Comparison of ENCODE assay signal across 13 mouse cellular contexts in genomic region chr10:17653325-17653724, GRCm38 (mm10).
DNase-seq lines count a peak whose midpoint lies in the region; ATAC-seq and TF ChIP-seq lines count a peak whose summit lies in the region.
"Had no signal": no experiment of that assay in that cellular context is flagged by ENCODE, and none has a peak within 500 bp of the region (broad histone marks: within the 10 kb centered on the region; RNA-seq: fewer than 3 reads in every experiment).

No protein-coding gene starts in this region.

- WGBS in lung, postnatal 0 days, result 43% methylated on average over 6 of the region's 6 CpGs
- 43% methylated on average over 6 of the region's 6 CpGs for WGBS in intestine, embryonic 14.5 days

- no peak overlapping the region for H3K9ac ChIP-seq in lung, postnatal 0 days (replicated peaks; ENCODE audit: low read depth)
- no peak overlapping the region for H3K9ac ChIP-seq in intestine, embryonic 14.5 days (ENCODE audit: low read length)
- H3K9ac ChIP-seq: hindbrain, embryonic 14.5 days had no signal

- H3K27me3 ChIP-seq in lung, postnatal 0 days (replicated peaks; ENCODE audit: insufficient read depth, low read length), result no peaks in the 10 kb centered on the region
- no peaks in the 10 kb centered on the region for H3K27me3 ChIP-seq in intestine, embryonic 14.5 days (replicated peaks; ENCODE audit: control insufficient read depth, insufficient read depth, low read length)

- no peak for TF ChIP-seq EP300 in lung, postnatal 0 days (IDR thresholded peaks at IDR 0.05)

- 0 out of 2 replicates have a peak, but pooled peaks cover 4% of the 10 kb centered on the region for H3K4me1 ChIP-seq in lung, postnatal 0 days (ENCODE audit: insufficient read depth, low read depth, low read length)
- H3K4me1 ChIP-seq in intestine, embryonic 14.5 days (replicated peaks; ENCODE audit: control insufficient read depth, insufficient read depth, low read length), result peaks cover 3% of the 10 kb centered on the region

- no peak for TF ChIP-seq CTCF in lung, postnatal 0 days (IDR thresholded peaks at IDR 0.05)

- no peaks in the 10 kb centered on the region for H3K9me3 ChIP-seq in lung, postnatal 0 days (ENCODE audit: low read length)
- H3K9me3 ChIP-seq in intestine, embryonic 14.5 days (ENCODE audit: control insufficient read depth, low read length), result no peaks in the 10 kb centered on the region

- H3K4me3 ChIP-seq in lung, postnatal 0 days (ENCODE audit: low read depth, low read length), result no peak overlapping the region
- no peak overlapping the region for H3K4me3 ChIP-seq in intestine, embryonic 14.5 days (ENCODE audit: low read depth, low read length)
- H3K4me3 ChIP-seq: erythroblast, embryonic 14.5 days had no signal

- H3K36me3 ChIP-seq in lung, postnatal 0 days (ENCODE audit: insufficient read depth, low read length), result no peaks in the 10 kb centered on the region
- no peaks in the 10 kb centered on the region for H3K36me3 ChIP-seq in intestine, embryonic 14.5 days (ENCODE audit: control insufficient read depth, insufficient read depth, low read length)

- intact Hi-C loops in left cerebral cortex, postnatal 25 days (cut with DNase I), result no loop called here

- DNase-seq in lung, postnatal 0 days (ENCODE audit: low spot score), result peak; percentile 59
- DNase-seq in lung, postnatal 4 days, result no peak
- peak; percentile 12 for DNase-seq in adipocyte (ENCODE audit: low spot score)
- peak; percentile 39 for DNase-seq in intestine, embryonic 14.5 days (ENCODE audit: low spot score)
- DNase-seq in urinary bladder, postnatal 14 days (ENCODE audit: low spot score), result no peak
- no peak for DNase-seq in left cerebral cortex, postnatal 25 days (ENCODE audit: low spot score in 2 of 2)
- DNase-seq: adrenal gland, postnatal 36 days; cerebellum, postnatal 14 days; heart, adult 11 months; lung, postnatal 14 days had no signal

- no peak overlapping the region for H3K4me2 ChIP-seq in lung, postnatal 0 days (replicated peaks; ENCODE audit: low read depth, low read length)
- no peak overlapping the region for H3K4me2 ChIP-seq in intestine, embryonic 14.5 days (ENCODE audit: low read length)
- H3K4me2 ChIP-seq: hindbrain, embryonic 14.5 days had no signal

- ATAC-seq in lung, postnatal 0 days, result peak; percentile 16; the same call in 1 of the 2 replicates
- no peak for ATAC-seq in intestine, embryonic 14.5 days (replicated peaks; ENCODE audit: low FRiP score, low TSS enrichment, low read depth)
- peak; percentile 58 for ATAC-seq in megakaryocyte progenitor cell, adult 5-6 weeks (replicated peaks; ENCODE audit: poor library complexity)

- H3K27ac ChIP-seq in lung, postnatal 0 days (ENCODE audit: low read length), result no peak overlapping the region
- no peak overlapping the region for H3K27ac ChIP-seq in intestine, embryonic 14.5 days (ENCODE audit: low read depth)
- H3K27ac ChIP-seq: hindbrain, embryonic 14.5 days had no signal

Comparison
In these comparisons a context has a peak if more than half of its experiments do, and no peak if none do; other contexts are left out.
1. DNase-seq: peak in lung, postnatal 0 days (single experiment), adipocyte (single experiment) and intestine, embryonic 14.5 days (single experiment); none in lung, postnatal 4 days (0 of 2), urinary bladder, postnatal 14 days (single experiment) and left cerebral cortex, postnatal 25 days (0 of 2).